Mouse (Mus musculus): Measurements from ENCODE around the gene Gdap1l1.

Gene Gdap1l1

DNA sequence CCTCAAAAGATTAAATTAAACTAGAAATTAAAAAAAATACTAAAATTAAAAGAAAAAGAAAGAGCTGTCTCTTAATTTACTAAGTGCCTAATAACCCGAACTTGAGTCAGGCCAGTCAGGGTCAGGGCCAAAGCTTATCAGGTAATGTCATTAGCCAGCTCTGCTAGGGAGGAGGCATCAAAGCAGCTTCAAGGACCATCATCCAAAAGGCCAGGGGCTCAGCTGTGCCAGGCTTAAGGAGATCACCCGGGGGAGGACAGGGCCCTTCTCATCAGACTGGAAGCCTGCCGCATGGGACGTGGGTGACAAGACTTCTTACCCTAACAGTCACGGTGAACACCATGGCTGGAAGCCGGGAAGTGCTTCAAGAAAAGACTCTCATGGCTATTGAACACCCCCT is 29.3 kb downstream of the Gdap1l1 start:
- DNase-seq, result no peak

DNA sequence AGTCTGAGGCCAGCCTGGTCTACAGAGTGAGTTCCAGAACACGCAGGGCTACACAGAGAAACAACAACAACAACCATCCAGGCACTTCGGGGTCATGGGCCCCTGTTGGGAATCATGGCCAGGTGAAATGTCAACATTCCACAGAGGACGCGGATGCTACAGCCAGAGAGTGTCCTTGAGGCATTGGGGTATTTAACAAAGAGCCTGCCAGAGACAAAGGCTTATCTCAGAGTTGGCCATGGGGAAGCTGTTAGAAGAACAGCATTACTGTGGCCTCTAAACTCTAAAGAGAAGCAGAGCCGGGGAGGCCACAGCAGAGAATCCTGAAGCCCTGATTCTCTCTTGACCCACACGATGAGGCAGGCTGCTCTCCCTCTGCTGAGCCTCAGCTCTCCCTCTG is 30.6 kb downstream of the Gdap1l1 start:
- no peak for DNase-seq

DNA sequence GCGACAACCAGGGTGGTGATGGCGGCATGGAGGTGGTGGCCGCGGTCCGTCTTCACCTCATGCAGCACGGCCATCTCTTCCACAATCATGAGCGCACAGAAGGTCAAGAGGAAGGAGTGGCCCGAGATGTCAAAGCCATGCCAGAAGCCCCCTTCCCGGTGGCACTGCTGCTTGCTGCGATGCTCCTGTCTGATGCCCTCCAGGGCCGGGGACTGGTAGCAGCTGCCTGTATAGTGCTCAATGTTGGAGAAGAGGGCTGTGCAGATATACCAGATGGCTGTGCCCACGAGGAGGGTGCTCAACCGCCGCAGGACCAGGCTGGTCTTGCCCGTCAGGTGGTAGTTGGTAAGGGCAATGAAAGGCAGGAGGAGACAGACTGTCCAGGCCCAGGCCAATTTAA is 31.4 kb downstream of the Gdap1l1 start:
- DNase-seq, result no peak

- DNase-seq, result no peak
These were observed 32.9 kb downstream of the Gdap1l1 start for GRCm38 (mm10) chr2:163471136-163471535.

DNA sequence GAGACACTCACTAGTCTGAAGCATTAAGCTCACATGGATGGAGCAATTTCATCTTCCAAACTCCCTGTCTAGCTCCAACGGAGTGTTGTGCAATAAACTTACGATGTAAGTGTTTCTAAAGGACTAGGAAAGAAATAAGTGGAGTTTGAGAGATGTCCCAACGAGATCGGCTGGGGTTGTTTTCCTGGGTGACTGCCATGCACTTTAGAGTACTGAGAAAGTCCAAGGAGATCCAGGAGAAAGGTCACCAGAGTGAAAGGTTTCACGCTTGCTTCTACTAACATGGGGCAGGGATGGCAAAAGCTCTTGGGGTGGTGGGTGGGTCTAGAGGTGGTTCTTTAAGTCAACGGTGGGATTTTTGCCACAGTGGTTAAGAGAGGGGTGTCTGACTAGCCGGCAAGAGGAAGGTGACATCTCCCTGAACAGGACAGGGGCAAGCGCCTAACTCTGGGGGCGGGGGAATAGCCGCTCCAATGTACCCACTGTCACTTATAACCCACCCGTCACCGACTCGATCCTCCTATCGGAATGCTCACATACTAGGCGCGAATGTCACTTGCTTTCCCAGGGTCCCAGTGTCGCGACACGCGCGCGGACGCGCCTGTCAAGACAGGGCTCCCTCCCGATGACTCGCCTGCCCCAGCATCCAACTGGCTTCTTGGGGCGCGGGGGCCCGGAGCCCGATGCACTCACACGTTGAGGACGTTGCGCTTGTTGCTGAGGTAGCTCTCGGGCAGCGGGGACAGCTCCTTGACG is 33.6 kb downstream of the Gdap1l1 start:
- DNase-seq, result no peak

DNA sequence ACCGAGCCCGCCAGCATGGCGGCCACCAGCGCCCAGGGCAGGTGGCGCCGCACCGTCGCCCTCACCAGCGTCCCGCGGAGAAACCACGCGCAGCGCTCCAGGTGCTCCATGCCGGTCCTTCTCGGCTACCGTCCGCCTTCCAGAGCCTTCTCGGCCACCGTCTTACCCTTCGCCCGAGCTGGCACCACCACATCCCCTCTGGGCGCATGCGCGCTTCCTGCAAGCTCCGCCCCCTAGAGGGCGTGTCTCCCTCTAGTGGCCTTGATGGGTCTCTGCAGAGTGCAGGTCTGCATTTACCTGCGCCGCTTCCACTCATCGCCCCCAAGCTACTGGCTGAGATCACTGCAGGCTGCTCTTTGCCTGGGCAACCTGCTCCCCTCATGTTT is 34.2 kb downstream of the Gdap1l1 start, which contains the start of gene Fitm2:
Gene Fitm2 (minus strand): TSS at position 164 of the 386 bp plus-strand sequence.
- DNase-seq, result peak; percentile 96

DNA sequence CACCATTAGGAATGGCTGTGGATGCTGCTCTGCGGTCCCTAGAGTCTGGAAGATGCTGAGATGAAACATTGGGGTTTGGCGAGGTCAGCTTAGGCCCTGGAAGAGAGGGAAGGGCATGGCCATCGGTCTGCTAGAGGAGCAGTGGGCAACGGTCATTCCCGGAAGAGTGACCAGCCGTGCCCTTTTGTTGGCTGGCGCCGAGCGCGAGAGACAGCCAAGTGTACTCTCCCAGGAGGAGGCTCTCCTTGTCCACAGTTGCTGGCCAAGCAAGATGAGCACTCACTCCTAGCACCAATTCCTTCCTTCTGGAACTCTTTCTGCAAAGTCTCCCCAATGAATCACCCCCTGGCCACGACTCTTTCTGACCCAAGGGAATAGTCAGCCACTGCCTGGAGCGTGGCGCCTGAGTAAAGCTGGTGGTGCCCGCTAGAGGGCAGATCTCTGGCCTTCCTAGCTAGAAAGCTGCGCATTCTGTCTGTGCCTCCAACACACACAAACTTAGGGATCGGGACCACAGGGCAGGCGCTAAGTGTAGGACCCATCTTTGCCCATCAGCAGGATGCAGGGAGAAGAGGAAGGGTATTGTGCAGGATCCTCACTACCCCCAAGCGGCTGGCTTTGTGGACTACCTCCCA is 42.0 kb downstream of the Gdap1l1 start:
- DNase-seq, result no peak

GRCm38 (mm10) chr2:163481539-163482029 is 43.3 kb downstream of the Gdap1l1 start:
- no peak for DNase-seq

DNA sequence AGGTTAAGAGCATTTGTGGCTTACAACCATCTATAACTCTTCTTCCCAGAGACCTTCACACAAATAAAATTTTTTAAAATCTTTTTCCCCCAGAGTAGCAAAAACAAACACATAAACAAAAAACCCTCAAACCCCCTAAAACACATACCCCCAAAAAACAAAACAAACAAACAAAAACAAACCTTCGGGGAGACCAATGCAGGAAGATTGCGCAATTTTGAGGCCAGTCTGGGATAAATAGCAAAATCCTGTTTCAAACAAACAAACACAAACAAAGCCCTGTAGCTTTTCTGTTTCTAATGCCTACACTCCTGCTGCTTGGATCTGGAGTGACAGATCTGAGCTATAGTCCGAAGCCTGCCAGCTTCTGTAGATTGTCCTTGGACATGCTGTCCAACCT is 49.1 kb downstream of the Gdap1l1 start:
- no peak for DNase-seq

DNA sequence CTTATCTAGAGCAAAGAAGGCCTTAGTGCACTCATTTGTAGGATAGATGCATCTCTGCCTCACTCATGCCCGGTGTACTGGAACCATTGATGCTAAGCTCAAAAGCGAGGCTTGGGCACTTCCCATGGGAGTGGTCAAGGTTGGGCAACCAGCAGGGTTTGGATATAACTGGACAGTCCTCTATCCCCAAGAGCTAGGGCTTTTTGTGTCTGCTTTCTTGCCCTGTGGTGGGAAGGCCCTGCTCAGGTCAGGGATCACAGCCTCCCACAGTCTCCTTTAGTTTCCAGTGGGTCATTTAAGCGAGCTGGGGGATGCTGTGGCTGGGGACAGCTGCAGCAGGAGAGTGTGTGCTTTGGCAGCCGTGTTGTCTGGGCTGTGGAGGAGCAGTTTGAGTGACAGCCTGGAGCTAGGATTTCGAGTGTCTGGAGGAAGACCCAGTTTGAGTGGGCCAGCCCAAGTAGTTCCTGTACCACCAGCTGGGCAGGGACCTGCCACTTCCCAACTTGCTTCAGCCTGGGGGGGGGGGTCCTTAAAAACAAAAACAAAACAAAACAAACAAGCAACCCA is 51.5 kb downstream of the Gdap1l1 start:
- no peak for DNase-seq

- DNase-seq, result no peak
These were observed 52.4 kb downstream of the Gdap1l1 start for GRCm38 (mm10) chr2:163490656-163491055.

GRCm38 (mm10) chr2:163491351-163491750 is 53.1 kb downstream of the Gdap1l1 start:
- no peak for DNase-seq

- DNase-seq, result no peak
These were observed 53.7 kb downstream of the Gdap1l1 start, which contains the start of gene R3hdml for GRCm38 (mm10) chr2:163492018-163492417. Gene R3hdml, plus strand, starts transcription at chr2:163492318.

DNA sequence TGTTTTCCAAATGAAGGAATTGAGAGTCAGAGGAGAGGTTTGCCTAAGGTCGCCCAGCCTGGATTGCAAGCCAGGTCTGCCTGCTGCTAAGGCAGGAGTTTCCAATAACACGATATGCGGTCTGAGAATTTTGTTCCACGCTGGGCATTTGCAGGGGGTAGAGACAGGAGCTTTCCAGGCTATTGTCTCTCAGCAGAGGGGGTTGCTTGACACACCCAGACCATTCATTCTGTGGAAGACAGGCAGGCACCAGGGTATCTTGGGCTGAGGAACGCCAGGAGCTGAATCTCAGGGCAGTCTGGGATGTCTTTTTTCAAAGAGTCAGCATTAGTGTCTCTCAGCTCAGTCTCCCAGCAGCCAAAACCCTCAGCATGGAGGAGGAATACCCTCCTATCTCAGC is 54.8 kb downstream of the Gdap1l1 start:
- no peak for DNase-seq

GRCm38 (mm10) chr2:163493976-163494375 is 55.7 kb downstream of the Gdap1l1 start:
- DNase-seq, result no peak

DNA sequence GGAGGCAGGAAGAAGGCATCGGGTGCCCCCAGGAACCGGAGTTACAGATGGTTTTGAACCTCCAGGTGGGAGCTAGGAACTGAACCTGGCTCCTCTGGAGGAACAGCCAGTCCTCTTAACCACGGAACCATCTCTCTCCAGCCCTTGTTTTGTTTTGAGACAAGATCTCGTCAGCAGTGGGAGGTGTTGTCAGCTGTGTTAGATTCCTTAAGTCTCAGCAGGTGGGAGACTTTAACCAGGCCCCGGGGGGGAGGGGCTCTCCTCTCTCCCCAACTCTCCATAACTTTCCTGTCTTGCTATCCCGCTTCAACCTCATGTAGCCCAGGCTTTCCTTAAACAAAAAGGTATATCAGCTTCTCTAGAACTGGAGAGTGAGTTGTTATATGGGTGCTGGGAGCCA is 56.2 kb downstream of the Gdap1l1 start:
- no peak for DNase-seq

GRCm38 (mm10) chr2:163502219-163502618 is 63.9 kb downstream of the Gdap1l1 start:
- DNase-seq, result no peak

GRCm38 (mm10) chr2:163503191-163503590 is 64.9 kb downstream of the Gdap1l1 start:
- no peak for DNase-seq
